Mouse (Mus musculus) spleen, adult 18-20 months (tissue): ENCODE measurements around the gene Dcaf10.
"Not testable (repeated sequence)": the region's sequence is repeated elsewhere in the genome, so short reads cannot be mapped to it uniquely, and the experiment has no call there.

Experiments used
- DNase-seq, 2 experiments: peaks; one replicate each; pipeline ENCODE4 v3.0.0; 2022; ENCODE audit warnings: mixed read lengths in 2 of 2

Dcaf10 gene

DNA sequence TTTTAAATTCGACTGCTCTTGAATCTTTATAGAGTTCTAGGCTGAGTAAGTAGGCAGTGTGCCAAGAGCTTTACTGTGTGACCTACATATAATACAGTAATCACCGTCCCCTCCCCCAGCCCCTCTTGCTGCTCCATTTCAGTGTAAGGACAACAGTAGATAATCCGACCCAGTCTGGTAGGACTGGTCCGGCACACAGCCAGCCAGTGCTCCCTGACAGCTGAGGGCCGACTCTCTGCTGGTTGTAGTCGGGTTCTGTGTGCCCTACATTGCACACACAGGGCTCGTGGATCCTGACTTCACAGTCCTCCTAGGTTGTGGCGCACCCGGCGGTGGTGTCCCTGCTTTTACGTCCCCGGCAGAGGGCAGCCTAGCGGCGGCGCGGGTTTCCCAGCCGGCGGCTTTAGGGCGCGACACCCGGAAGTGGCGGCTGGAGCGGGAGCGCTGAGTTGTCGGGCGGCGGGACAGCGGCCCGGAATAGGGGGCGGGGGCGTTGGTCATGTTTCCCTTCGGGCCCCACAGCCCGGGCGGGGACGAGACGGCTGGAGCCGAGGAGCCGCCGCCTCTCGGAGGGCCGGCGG is at the start of gene Dcaf10:
Dcaf10 (plus strand) TSS at position 433 of the 581 bp plus-strand sequence.
- DNase-seq: peak; percentile 82 to 93

DNA sequence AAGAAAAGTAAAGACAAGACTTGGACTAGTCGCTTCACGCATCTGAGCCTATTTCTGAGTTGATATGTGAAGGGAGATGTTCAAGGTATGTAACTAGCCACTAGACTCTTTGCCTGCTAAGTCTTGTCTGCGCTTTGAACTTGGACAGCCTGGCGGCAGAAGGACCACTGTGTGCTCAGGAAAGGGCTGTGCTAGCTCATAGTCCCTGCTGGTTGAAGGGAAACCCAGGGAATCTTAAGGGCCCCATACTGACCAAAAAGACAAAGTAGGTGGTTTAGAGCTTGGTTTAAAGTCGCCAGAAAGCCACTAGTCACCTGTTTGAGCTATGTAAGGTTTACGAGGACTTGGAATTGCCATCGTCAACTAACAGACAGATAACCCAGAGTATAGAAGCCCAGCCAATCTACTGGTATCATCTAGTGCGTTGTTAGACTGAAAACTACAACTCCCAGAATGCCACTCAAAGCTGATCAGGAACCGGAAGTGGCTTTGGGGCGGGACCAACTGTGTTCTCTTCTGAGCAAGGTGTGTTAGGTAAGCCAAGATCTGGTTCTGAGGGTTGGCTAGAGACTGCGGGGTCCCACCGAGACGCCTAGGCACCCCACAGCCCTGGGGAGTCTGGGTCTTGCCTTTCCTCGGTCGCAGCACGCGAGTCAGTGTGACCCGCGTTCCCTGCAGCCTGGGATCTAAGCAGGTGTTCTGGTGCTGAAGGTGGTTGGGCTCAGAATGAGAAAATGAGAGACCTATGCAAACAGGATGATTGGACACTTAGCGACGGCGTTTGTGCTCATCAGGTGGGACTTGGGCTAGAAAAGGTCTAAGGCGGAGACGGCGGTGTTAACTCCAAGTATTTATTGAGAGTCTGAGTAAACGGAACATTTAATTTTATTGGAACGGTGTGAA is 45.0 kb upstream of the Dcaf10 start, which contains the start of gene Trmt10b:
Trmt10b (plus strand) TSS at position 466 of the 903 bp plus-strand sequence.
- peak; percentile 51 to 73 for DNase-seq

DNA sequence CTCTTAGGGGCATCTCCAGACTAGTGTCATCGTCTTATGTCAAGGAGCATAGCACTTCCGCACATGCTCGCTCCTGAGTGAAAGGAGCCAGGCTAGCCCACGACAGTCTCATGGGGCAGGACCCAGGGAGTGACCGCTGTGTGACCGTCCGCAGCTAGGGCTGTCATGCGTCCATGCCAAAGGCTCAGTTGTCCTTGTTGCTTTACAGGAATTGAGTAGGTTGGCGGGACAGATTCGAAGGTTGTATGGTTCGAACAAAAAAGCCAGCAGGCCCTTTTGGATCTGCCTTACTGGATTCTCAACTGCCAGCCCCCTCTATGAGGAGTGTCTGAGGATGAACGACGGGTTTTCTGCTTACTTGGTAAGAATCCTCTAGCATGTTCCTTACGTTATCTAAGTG is 36.4 kb upstream of the Dcaf10 start:
- no peak for DNase-seq

DNA sequence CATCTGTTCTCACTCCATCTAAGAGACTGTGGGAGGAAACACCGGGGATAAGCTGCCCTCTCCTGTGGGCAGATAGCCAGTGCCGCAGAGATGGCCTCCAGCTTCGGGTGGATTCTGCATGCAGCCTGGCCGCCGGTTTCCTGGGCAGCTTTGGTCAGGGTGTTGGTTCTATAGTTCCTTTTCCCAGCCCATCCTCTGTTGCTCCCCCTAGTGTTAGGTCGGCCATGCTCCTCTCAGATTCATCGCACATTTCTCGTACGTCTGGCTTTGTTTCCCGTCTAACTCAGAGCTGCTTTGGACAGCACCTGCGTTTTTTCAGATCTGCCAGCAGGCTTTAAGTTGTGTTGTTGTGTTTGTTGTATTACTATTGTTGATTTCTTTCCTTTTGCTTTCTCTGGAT is 33.9 kb upstream of the Dcaf10 start:
- no peak for DNase-seq

DNA sequence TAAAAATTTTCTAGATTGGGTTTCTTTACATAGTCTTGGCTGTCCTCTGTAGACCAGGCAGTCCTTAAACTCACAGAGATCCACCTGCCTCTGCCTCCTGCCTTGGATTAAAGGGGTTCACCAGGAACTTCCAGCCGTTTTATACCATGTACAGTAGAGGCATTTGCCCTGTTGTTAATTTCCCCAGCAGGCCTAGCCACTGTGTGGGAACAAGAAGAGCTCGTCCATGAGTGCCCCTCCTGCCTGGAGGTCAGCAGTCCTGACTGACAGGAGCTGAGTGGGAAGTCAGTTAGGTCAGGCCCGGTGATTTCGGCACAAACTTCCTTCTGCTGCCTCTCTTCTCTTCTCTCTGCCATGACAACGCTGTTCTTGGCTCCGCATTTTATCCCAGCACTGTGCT is 33.3 kb upstream of the Dcaf10 start:
- DNase-seq: no peak

DNA sequence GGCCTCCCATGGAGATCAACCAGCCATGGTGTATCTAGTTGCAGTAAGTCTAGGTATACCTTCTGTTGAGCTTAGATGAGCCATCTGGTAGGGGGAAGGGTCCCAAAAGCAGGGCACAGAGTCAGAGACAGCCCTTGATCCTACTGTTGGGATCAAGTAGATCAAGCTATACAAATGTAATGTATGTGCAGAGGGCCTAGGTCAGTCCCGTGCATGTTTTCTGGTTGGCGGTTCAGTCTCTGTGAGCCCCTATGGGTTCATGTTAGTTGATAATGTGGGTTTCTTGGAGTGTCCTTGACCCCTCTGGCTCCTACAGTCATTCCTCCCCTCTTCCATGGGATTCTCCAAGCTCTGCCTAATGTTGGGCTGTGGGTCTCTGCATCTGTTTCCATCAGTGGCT is 30.8 kb upstream of the Dcaf10 start:
- no peak for DNase-seq

DNA sequence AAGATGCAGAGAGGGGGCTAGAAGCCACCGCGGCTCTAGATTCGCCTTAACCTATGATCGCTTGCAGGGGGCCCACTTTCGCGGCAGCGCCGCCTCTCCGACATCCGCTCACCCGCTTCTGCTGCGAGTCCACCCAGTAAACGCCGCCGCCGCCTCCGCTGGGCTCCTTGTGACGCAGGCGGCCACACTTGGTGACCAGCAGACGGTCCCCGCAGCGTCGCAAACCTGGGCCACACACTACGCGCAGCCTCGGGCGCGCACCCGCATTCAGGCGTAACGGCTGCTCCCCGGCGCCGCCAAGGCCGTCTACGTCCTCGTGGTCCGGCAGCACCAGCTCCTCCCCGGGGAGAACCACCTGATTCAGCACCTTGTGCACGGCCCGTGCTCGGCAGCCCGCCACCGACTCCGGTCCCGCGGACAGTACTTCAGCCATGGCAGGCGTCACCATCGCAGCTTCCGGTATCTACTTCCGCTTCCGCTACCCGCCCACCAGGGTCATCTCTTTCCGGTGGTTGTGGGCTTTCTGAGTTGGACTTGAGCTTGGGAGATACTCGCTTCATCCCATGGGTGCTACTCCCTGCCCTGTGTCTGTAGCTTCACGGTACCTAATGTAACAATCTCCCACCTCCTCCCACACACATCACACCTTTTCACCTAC is 21.6 kb upstream of the Dcaf10 start:
- DNase-seq: peak; percentile 66 to 77

DNA sequence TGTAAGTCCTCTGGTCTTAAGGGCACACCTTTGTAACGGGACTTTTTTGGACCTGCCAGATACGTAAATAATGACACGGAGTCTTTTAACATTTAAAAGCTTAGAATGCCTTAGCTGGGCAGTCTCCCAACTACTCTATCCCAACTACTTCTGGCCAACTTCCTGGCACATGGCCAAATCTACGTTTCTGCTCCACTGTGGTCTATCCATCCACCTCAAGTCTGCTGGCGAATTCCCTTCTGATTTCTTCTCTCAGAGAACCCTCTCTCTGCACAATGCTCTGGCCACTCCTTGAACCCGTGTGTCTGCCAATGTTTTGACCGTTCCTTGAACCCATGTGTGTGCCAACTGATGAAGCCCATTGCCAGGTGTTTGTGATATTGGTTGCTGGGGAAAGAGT is 10.8 kb upstream of the Dcaf10 start:
- DNase-seq: no peak

DNA sequence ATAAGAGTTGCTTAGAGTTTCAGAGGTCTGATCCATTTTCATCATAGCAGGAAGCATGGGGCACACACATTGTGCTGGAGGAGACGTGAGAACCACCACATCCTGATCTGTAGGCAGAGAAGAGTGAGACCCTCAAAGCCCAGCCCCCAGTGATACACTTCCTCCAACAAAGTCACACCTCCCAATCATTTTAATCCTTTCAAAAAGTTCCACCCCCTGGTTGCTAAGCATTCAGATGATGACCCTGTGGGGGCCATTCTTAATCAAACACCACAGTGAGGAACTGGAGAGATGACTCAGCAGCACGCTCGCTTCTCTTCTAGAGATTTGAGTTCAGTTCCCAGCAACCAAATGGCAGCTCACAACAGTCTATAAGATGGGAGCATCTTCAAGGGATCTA is 9.4 kb upstream of the Dcaf10 start:
- no peak for DNase-seq

DNA sequence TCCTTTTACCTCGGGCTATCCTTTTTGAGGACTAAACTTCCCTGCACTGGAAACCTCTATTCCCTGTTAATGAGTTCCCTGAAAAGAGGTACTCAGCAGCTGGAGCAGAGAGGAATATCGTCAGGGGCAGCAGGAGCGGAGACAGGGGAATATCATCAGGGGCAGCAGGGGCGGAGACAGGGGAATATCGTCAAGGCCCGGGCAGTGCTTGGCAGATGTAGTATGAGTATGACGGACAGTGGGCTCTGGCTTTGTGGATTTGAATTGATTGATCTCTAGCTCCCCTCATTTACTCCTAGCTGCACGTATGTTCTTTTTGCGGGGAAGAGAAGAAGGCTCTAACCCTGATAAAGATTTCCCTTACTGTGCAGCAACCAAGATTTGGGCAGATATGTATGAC is 675 bp upstream of the Dcaf10 start:
- no peak for DNase-seq

DNA sequence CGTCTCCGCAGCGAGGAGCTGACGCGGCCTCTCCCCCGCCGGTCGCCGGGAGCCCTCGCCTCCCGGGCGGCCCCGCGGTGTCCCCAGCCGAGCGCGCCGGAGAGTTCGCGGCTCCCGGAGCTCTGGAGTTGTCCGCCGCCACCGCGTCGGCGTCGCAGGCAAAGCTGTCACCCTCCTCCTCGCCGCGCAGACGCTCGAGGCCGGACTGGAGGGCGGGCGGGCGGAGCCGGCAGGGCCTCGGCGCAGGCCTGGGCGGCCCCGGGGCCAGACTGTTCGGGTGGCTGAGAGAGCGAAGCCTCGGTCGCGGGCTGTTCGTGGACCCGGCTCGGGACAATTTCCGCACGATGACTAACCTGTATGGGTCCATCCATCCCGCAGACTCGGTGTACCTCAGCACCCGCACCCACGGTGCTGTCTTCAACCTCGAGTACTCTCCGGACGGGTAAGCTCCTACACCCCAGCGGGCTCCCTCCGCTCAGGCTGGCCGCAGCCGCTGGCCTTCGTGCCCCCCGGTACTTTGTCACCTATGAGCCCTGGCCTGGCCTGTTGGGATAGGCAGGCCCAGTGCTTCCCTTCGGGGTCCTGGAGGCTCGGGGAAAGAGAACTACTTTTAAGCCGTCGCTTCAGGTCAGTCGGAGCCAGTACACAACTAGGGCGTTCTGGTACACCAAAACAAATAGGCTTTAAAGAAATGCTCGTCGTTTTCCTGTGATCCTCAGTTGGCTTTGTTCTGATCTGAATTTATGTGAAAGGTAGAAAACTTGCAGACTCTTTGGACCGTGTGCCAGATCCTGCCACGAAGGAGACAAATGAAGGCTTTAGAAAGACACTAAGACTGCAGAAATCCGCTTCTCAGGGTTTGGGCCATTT is 620 bp downstream of the Dcaf10 start, which contains the start of gene Exosc3:
Exosc3 (minus strand) TSS at position 447 of the 870 bp plus-strand sequence.
- peak in 1 of 2 experiments; percentile 53 for DNase-seq

DNA sequence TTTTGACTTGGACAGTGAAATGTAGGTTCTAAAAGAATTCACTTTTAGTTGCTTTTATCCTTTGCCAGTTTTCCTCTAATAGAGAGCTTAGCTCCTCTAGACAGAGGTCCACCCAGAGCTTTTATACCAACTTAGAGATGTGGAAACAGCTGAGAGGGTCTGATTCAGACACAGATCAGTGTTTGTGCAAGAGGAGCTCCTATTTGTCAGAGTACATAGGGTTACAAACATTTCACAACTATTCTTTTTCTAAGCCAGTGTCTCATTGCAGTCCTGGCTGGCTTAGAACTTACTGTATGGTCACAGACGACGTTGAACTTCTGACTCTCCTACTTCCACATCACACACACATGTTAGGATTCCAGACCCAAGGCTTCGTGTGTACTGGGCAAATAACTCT is 14.8 kb downstream of the Dcaf10 start:
- no peak for DNase-seq

DNA sequence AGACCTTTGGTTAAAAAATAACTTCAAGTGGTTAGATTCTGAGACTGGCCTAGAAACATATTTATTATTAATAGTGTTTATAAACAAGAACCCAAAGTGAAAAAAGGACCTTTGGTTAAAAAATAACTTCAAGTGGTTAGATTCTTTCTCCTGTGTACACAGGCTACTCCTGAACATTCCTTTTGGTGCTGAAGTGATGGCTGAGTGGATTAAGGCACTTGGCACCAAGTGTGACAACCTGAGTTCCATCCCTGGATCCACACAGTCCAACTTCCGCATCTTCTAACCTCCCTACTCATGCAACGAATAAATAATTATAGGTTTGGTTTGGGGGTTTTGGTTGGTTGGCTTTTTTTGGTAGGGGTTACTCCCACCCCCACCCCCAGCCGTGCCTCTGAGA is 29.4 kb downstream of the Dcaf10 start:
- no peak for DNase-seq

DNA sequence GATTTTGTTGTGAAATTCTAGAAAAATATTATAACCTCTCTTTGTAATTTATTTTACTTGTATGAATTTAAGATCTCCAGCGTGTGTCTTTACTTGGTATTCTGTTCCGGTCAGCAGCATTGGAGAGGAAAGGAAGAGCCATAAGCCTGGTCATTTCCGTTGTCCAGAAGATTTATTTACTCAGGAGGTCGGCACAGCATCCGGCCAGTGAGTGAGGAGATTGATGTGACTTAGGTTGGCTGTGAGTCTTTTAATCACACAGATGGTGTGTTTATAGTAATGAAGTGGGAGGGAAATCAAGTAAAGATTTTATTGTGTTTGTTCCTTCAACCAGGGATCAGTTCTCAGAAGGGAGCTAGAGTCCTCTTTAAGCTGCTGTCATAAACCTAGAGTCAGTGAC is 33.0 kb downstream of the Dcaf10 start:
- no peak for DNase-seq

DNA sequence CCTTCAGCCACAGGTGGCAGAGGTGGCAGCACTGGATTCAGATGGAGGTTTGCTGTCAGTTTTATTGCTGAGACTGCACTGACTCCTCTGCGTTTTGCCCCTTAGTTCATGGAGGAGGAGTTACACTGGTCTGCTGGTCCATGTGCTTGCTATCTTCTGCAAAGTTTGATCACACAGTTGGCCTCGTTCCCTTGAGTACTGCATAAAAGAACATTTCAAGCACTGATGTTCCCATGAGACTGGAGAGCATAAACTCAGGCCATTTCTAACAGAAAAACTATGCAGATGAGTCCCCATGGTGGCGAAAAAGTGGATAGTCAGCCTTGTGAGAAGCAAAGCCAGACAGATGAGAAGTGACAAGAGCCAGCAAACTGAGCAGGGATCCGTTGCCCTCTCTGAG is 34.7 kb downstream of the Dcaf10 start:
- DNase-seq: no peak

DNA sequence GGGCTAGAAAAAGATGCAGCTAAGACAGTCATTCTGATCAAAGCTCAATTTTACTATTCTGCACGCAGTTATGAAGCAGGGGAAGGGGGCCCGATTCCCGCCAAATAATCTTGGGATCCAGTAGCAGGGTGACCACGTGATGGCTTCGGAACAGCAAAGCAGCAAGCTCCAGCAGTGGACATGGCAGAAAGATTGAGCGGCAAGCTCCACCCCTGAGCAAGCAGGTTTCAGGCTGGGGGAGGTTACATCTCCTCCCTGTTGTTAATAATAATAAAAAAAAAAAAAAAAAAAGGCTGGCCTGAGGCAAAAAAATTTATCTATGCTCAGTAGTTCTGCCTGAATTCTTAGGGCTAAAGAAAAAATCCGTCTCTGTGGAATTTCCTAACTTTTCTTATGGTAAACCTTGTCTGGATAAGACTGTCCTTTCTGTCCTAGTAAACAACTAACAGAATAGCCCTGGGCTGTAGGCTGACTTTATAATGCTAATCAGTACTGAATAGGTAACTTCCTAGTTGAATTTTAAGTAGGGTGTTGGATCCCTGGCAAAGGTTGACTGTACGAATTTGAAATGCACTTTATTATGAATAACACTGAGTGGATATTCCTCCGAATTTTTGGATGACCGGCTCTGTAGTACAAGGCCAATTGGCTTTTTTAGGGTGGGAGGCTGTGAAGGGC is 39.1 kb downstream of the Dcaf10 start:
- not testable (repeated sequence) for DNase-seq

DNA sequence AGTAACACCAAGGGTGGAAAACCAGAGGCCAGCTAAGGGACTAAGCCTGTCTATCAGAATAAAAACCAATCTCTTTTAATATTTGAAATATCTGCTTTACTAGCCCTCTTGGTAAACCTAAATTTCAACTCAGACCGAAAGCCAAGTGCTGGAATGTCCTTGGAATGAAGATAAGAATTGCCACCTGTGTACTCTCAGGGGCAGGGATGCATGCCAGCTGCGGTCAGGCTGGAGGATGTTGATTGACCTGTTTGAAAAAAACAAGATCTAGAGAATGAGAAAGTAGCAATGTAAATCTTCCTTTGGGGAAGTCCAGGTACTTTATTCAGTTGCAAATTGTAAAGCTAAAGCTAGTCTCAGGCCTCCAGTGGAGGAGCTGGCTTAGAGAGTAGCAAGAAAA is 40.2 kb downstream of the Dcaf10 start:
- DNase-seq: not testable (repeated sequence)

DNA sequence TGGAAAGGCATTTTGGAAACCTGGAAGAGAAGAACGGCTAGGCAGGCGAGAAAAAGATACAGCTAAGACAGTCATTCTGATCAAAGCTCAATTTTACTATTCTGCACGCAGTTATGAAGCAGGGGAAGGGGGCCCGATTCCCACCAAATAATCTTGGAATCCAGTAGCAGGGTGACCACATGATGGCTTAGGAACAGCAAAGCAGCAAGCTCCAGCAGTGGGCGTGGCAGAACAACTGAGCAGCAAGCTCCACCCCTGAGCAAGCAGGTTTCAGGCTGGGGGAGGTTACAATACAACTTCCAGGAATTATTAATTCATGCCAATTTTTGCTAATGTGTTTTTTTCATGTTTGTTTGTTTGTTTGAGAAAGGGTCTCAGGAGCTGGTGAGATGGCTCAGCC is 45.4 kb downstream of the Dcaf10 start:
- DNase-seq: not testable (repeated sequence)

DNA sequence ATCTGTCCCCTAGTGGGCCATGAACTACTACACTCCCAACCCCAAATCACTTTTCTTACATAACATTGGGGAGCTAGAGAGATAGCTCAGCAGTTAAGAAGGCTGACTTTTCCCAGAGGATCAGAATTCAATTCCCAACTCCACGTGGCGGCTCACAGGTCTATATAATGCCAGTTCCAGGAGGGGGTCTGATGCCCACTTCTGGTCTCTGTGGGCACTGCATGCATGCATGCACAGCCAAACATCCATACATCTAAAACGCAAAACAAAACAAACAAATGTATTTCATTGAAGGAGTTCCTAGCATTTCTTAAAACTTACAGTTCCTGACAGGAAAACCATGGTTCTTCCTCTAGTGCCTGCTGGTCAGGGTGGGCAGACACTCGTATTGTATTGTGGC is 50.2 kb downstream of the Dcaf10 start:
- no peak for DNase-seq

DNA sequence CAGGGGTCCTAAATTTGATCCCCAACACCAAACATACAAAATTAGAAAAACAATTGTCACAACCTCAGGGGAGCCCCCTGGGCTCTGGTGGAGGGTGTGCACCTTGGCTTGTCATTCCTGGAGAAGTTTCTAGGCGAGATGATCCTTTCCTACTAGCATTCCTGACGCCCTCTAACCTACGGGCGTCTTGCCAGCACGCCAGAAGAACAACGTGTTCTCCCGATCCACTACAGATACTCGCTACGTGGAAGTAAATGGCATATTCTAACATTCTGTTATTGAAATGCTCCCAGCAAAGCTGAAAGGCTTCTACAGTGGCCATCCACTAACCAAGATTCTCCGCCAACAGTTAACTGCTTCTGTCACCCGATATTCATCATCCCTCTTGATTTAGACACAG is 50.7 kb downstream of the Dcaf10 start:
- DNase-seq: no peak

DNA sequence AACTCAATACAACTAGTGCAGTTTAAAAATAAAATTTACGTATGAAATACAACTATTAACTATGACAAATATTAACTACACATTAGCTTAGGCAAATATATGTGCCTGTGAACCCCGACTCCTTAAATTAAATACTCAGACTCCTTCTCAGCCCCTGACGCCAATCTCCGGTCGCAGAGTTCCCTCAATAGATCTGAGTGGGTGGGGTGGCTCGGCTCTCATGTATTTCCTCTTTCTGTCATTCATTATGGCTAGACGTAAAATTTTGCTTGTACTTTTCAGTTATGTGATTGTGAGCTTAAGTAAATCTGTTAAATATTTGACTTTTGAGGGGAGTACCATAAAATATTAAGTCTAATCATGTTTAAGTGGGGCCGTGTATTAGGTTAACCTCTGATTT is 51.1 kb downstream of the Dcaf10 start:
- DNase-seq: no peak

DNA sequence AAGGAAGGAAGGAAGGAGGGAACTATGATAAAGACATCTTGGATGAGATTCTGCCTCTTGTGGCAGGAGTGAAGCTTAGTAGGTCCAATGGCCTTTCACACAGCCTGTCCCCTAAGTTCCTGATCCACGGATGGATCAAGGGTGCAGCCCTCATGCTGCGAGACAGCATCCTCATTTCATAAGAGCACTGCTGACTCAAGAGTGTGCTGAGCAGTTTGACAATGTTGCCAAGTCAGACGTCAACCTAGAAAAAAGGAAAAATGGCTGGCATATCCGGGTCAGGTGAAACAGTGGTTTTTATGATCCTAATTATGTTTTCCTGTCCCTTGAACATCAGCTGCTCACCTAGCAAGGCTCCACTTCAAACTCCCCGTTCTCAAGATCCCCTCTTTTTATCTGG is 51.8 kb downstream of the Dcaf10 start:
- DNase-seq: no peak
